Mouse (Mus musculus) MEL (cell line): ENCODE measurements around the gene Adam12. TPM values are rescaled to one million over a fixed set of nuclear protein-coding genes. Genes with fewer than 3 reads are reported as not detected.

ENCODE experiments used
- DNase-seq: peaks from one replicate; pipeline ENCODE4 v3.0.0; 2011; ENCODE audit warnings: low read depth, low spot score
- H3K27ac ChIP-seq: 2 replicates; pipeline ENCODE4 v1.5.1; 2012; ENCODE audit warnings: low read depth, mild to moderate bottlenecking, control low read depth, low read length, moderate library complexity; ENCODE audit not compliant: control insufficient read depth
- H3K27me3 ChIP-seq, 2 experiments: fragments of 150-350 bp in 1 of 2; sonication (generic) in 1 of 2; 2 replicates each; pipeline ENCODE4 v1.6.1; 2012; ENCODE audit warnings: low read length in 2 of 2, mild to moderate bottlenecking in 2 of 2, improper control_type of control experiment in 1 of 2, moderate library complexity in 1 of 2; ENCODE audit not compliant: insufficient read depth in 2 of 2, control insufficient read depth in 1 of 2
- H3K36me3 ChIP-seq, 2 experiments: 2 replicates each; pipeline ENCODE4 v1.6.1; 2012 to 2014; ENCODE audit warnings: low read length in 2 of 2, improper control_type of control experiment in 1 of 2, inconsistent platforms in 1 of 2, mild to moderate bottlenecking in 1 of 2; ENCODE audit not compliant: insufficient read depth in 2 of 2, control insufficient read depth in 1 of 2
- H3K4me1 ChIP-seq, 2 experiments: fragments of 150-350 bp in 1 of 2; sonication (generic) in 1 of 2; 2 replicates each; pipeline ENCODE4 v1.6.1; 2012; ENCODE audit warnings: low read length in 2 of 2, improper control_type of control experiment in 1 of 2, mild to moderate bottlenecking in 1 of 2; ENCODE audit not compliant: insufficient read depth in 2 of 2, control insufficient read depth in 1 of 2
- H3K4me3 ChIP-seq, 2 experiments: fragments of 150-350 bp in 1 of 2; sonication (generic) in 1 of 2; 2 replicates each; pipeline ENCODE4 v1.5.1; 2012; ENCODE audit warnings: low read depth in 2 of 2, low read length in 2 of 2, mild to moderate bottlenecking in 2 of 2, moderate library complexity in 2 of 2, control low read depth in 1 of 2, improper control_type of control experiment in 1 of 2; ENCODE audit not compliant: control insufficient read depth in 1 of 2, insufficient read depth in 1 of 2
- H3K79me2 ChIP-seq: 2 replicates; pipeline ENCODE4 v1.6.1; 2012; ENCODE audit warnings: mild to moderate bottlenecking, low read length, moderate library complexity; ENCODE audit not compliant: control insufficient read depth, poor library complexity, insufficient read depth
- H3K9ac ChIP-seq: 2 replicates; pipeline ENCODE4 v1.6.1; 2012; ENCODE audit warnings: low read depth, mild to moderate bottlenecking, control low read depth, low read length, moderate library complexity; ENCODE audit not compliant: control insufficient read depth, poor library complexity, severe bottlenecking
- H3K9me3 ChIP-seq: fragments of 150-350 bp; sonication (generic); replicated peaks from 2 replicates; pipeline ENCODE4 v1.6.1; 2012; ENCODE audit warnings: mild to moderate bottlenecking, low read length, improper control_type of control experiment, moderate library complexity; ENCODE audit not compliant: insufficient read depth
- BHLHE40 ChIP-seq: IDR thresholded peaks from 2 replicates; pipeline ENCODE4 v1.6.1; 2012; ENCODE audit warnings: low read depth, mild to moderate bottlenecking, inconsistent platforms, low read length, improper control_type of control experiment, borderline replicate concordance
- CHD1 ChIP-seq: IDR thresholded peaks from 2 replicates; pipeline ENCODE4 v1.6.1; 2012; ENCODE audit warnings: low read depth, mild to moderate bottlenecking, inconsistent platforms, low read length, improper control_type of control experiment
- CHD2 ChIP-seq: IDR thresholded peaks from 2 replicates; pipeline ENCODE4 v1.6.1; 2011; ENCODE audit warnings: low read length, improper control_type of control experiment
- E2F4 ChIP-seq: IDR thresholded peaks from 2 replicates; pipeline ENCODE4 v1.6.1; 2011; ENCODE audit warnings: low read depth, low read length, improper control_type of control experiment, borderline replicate concordance
- GATA1 ChIP-seq: IDR thresholded peaks from 2 replicates; pipeline ENCODE4 v1.6.1; 2011; ENCODE audit warnings: low read depth, low read length, improper control_type of control experiment
- HCFC1 ChIP-seq: IDR thresholded peaks from 2 replicates; pipeline ENCODE4 v1.6.1; 2012; ENCODE audit warnings: low read depth, mild to moderate bottlenecking, inconsistent platforms, low read length, improper control_type of control experiment, moderate library complexity
- MAFK ChIP-seq: IDR thresholded peaks from 2 replicates; pipeline ENCODE4 v1.6.1; 2011; ENCODE audit warnings: low read depth, mild to moderate bottlenecking, low read length, improper control_type of control experiment, borderline replicate concordance
- MAX ChIP-seq: IDR thresholded peaks from 2 replicates; pipeline ENCODE4 v1.6.1; 2011; ENCODE audit warnings: low read length, improper control_type of control experiment
- MAZ ChIP-seq: IDR thresholded peaks from 2 replicates; pipeline ENCODE4 v1.6.1; 2012; ENCODE audit warnings: low read depth, mild to moderate bottlenecking, inconsistent platforms, low read length, improper control_type of control experiment
- MEF2A ChIP-seq: IDR thresholded peaks from 2 replicates; pipeline ENCODE4 v1.6.1; 2014; ENCODE audit warnings: low read depth, mild to moderate bottlenecking, inconsistent platforms, low read length, improper control_type of control experiment; ENCODE audit not compliant: poor library complexity, insufficient replicate concordance, severe bottlenecking; ENCODE audit errors: extremely low read depth
- NELFE ChIP-seq: IDR thresholded peaks from 2 replicates; pipeline ENCODE4 v1.6.1; 2011; ENCODE audit warnings: low read depth, low read length, improper control_type of control experiment
- NRF1 ChIP-seq: IDR thresholded peaks from 2 replicates; pipeline ENCODE4 v1.6.1; 2014; ENCODE audit warnings: low read depth, mild to moderate bottlenecking, inconsistent platforms, low read length, improper control_type of control experiment, moderate library complexity; ENCODE audit not compliant: poor library complexity, insufficient read depth, severe bottlenecking
- POLR2AphosphoS2 ChIP-seq: IDR thresholded peaks from 2 replicates; pipeline ENCODE4 v1.6.1; 2011; ENCODE audit warnings: low read length, improper control_type of control experiment
- RCOR1 ChIP-seq: IDR thresholded peaks from 2 replicates; pipeline ENCODE4 v1.6.1; 2012; ENCODE audit warnings: low read depth, mild to moderate bottlenecking, inconsistent platforms, low read length, improper control_type of control experiment
- SIN3A ChIP-seq: IDR thresholded peaks from 2 replicates; pipeline ENCODE4 v1.6.1; 2012; ENCODE audit warnings: low read length, improper control_type of control experiment, inconsistent platforms
- SMC3 ChIP-seq: IDR thresholded peaks from 2 replicates; pipeline ENCODE4 v1.6.1; 2011; ENCODE audit warnings: low read depth, low read length, improper control_type of control experiment
- TAL1 ChIP-seq: IDR thresholded peaks from 2 replicates; pipeline ENCODE4 v1.6.1; 2012; ENCODE audit warnings: mild to moderate bottlenecking, inconsistent platforms, low read length, moderate library complexity, mixed read lengths
- USF1 ChIP-seq: IDR thresholded peaks from 2 replicates; pipeline ENCODE4 v1.6.1; 2014; ENCODE audit warnings: low read depth, mild to moderate bottlenecking, inconsistent platforms, low read length, improper control_type of control experiment, moderate library complexity
- USF2 ChIP-seq, 2 experiments: IDR thresholded peaks; 2 replicates each; pipeline ENCODE4 v1.6.1; 2011 to 2012; ENCODE audit warnings: improper control_type of control experiment in 2 of 2, low read length in 2 of 2, borderline replicate concordance in 1 of 2, inconsistent platforms in 1 of 2, low read depth in 1 of 2, mild to moderate bottlenecking in 1 of 2; ENCODE audit not compliant: insufficient read depth in 1 of 2
- polyA plus RNA-seq, 2 experiments: library from polyadenylated mRNA; stranded (reverse) in 1 of 2; unstranded in 1 of 2; fragments of >175 nt in 1 of 2; fragments of >200 nt in 1 of 2; gene quantifications; 2 replicates each; pipeline versions ENCODE4 v1.2.1 to v1.2.4; 2012; ENCODE audit warnings: low replicate concordance in 2 of 2, low read depth in 1 of 2; ENCODE audit not compliant: insufficient read length in 2 of 2, insufficient read depth in 1 of 2, missing spikeins in 1 of 2
- total RNA-seq: library from RNA; depleted of rRNA; stranded (reverse); fragments of 300-350 nt; gene quantifications from 2 replicates; pipeline ENCODE4 v1.2.3, GENCODE M21; 2012

Adam12 gene
- total and polyA plus RNA-seq, 3 experiments: not detected

DNA sequence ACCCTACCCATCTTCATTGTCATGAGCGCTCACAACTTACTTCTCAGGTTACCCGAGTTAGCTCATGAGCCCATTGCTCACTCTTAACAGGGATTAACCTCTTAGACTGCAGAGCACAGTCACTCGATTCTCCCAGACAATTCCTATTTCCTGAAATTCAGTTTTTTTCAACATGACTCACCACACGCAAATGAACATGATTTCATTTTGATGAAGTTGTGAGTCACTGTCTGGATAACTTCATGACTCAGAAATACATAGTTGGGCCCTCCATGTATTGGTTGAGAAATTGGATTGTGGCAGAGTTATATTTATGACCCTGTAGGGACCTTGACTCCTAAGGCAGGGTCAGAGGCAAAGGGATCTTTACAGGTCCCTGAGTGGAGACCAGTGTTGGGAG is 230.4 kb downstream of the Adam12 start:
- no peaks in the 10 kb centered on the region for H3K79me2 ChIP-seq
- no peaks in the 10 kb centered on the region for H3K36me3 ChIP-seq
- no peaks in the 10 kb centered on the region for H3K9me3 ChIP-seq
- H3K4me1 ChIP-seq: no peaks in the 10 kb centered on the region
- TF ChIP-seq MEF2A (no peak), E2F4 (no peak), USF1 (no peak), MAFK (no peak), CHD1 (no peak), MAX (no peak)
- no peak overlapping the region for H3K4me3 ChIP-seq
- no peak for DNase-seq
- no peaks in the 10 kb centered on the region for H3K27me3 ChIP-seq
- no peak overlapping the region for H3K27ac ChIP-seq
- no peak overlapping the region for H3K9ac ChIP-seq

DNA sequence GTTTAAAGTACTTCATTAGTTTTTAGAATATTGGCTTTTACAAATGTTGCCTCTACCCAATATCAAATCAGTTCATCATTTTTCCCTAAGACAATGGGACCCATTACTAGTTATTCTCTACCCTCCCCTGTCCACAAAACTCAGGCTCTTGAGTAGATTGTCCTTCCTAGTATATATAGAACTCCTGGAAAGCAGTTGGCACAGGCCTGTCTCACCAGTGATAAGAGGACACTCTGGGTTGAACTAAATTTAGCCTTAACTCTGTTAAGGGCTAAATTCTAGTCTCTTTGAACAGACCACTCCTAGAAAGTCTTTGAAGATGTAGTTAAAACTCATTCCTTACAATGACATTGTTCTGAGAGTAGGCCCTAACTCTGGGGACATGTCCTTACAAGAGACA is 241.0 kb downstream of the Adam12 start:
- no peak for DNase-seq
- Histone ChIP-seq H3K36me3 (no peaks in the 10 kb centered on the region), H3K9ac (no peak overlapping the region), H3K27ac (no peak overlapping the region), H3K4me1 (no peaks in the 10 kb centered on the region), H3K27me3 (no peaks in the 10 kb centered on the region), H3K9me3 (no peaks in the 10 kb centered on the region), H3K4me3 (no peak overlapping the region), H3K79me2 (no peaks in the 10 kb centered on the region)
- no peak for TF ChIP-seq TAL1
- TF ChIP-seq MEF2A: no peak
- no peak for TF ChIP-seq CHD1
- TF ChIP-seq MAZ: no peak
- no peak for TF ChIP-seq MAFK
- TF ChIP-seq SIN3A: no peak
- no peak for TF ChIP-seq BHLHE40
- TF ChIP-seq NELFE: no peak
- TF ChIP-seq SMC3: no peak
- no peak for TF ChIP-seq RCOR1
- TF ChIP-seq CHD2: no peak
- no peak for TF ChIP-seq NRF1
- TF ChIP-seq POLR2AphosphoS2: no peak
- no peak for TF ChIP-seq GATA1
- no peak for TF ChIP-seq USF2 (IDR thresholded peaks at IDR 0.05; ENCODE audit: borderline replicate concordance in 1 of 2, insufficient read depth in 1 of 2, low read depth in 1 of 2, low read length in 2 of 2)
- TF ChIP-seq HCFC1: no peak
